Mouse (Mus musculus) E14TG2a.4 (cell line): Measurements from ENCODE around the gene Sept9.

Source experiments
- H3K27me3 ChIP-seq: 2 replicates; pipeline ENCODE4 v1.6.1; 2014; ENCODE audit warnings: low read length, control low read depth; ENCODE audit not compliant: insufficient read depth
- H3K36me3 ChIP-seq: 2 replicates; pipeline ENCODE4 v1.6.1; 2014; ENCODE audit warnings: low read length, control low read depth; ENCODE audit not compliant: insufficient read depth
- H3K4me1 ChIP-seq: replicated peaks from 2 replicates; pipeline ENCODE4 v1.6.1; 2014; ENCODE audit warnings: low read depth, low read length, control low read depth
- H3K4me3 ChIP-seq: replicated peaks from 2 replicates; pipeline ENCODE4 v1.5.1; 2014; ENCODE audit warnings: mild to moderate bottlenecking, low read length
- H3K9me3 ChIP-seq: 2 replicates; pipeline ENCODE4 v1.6.1; 2014; ENCODE audit warnings: low read length, control low read depth
- CTCF ChIP-seq: conservative IDR thresholded peaks from 2 replicates; pipeline ENCODE4 v1.5.1; 2014; ENCODE audit warnings: low read length
- NANOG ChIP-seq: IDR thresholded peaks from 2 replicates; pipeline ENCODE4 v1.6.1; 2014; ENCODE audit warnings: borderline replicate concordance, low read length, mixed read lengths
- POU5F1 ChIP-seq: IDR thresholded peaks from 2 replicates; pipeline ENCODE4 v1.6.1; 2014; ENCODE audit warnings: low read length, borderline replicate concordance

The Sept9 gene

GRCm38 (mm10) chr11:117169801-117170565 is 29.5 kb upstream of the Sept9 start:
- Histone ChIP-seq H3K27me3 (no peaks in the 10 kb centered on the region), H3K4me3 (no peak overlapping the region), H3K4me1 (peaks cover 37% of the 10 kb centered on the region), H3K36me3 (no peaks in the 10 kb centered on the region), H3K9me3 (peaks cover 5% of the 10 kb centered on the region; the same call in 1 of the 2 replicates)
- TF ChIP-seq POU5F1 (no peak), NANOG (no peak), CTCF (no peak)

GRCm38 (mm10) chr11:117174098-117174892 is 25.2 kb upstream of the Sept9 start:
- no peaks in the 10 kb centered on the region for H3K27me3 ChIP-seq
- H3K9me3 ChIP-seq: peaks cover 5% of the 10 kb centered on the region; the same call in 1 of the 2 replicates
- H3K4me3 ChIP-seq: peak overlapping the region; percentile 76
- H3K4me1 ChIP-seq: peaks cover 58% of the 10 kb centered on the region
- no peaks in the 10 kb centered on the region for H3K36me3 ChIP-seq
- TF ChIP-seq NANOG (no peak), POU5F1 (no peak), CTCF (no peak)

- Histone ChIP-seq H3K9me3 (peaks cover 7% of the 10 kb centered on the region), H3K4me1 (peaks cover 58% of the 10 kb centered on the region), H3K36me3 (no peaks in the 10 kb centered on the region), H3K4me3 (peak overlapping the region; percentile 76), H3K27me3 (no peaks in the 10 kb centered on the region)
- TF ChIP-seq POU5F1: no peak
- no peak for TF ChIP-seq NANOG
- no peak for TF ChIP-seq CTCF
Observed at GRCm38 (mm10) chr11:117174924-117175323, 24.5 kb upstream of the Sept9 start.

- Histone ChIP-seq H3K36me3 (no peaks in the 10 kb centered on the region), H3K4me1 (peaks cover 55% of the 10 kb centered on the region), H3K27me3 (no peaks in the 10 kb centered on the region), H3K9me3 (peaks cover 12% of the 10 kb centered on the region), H3K4me3 (peak overlapping the region; percentile 76)
- TF ChIP-seq POU5F1 (no peak), CTCF (no peak), NANOG (no peak)
Observed at GRCm38 (mm10) chr11:117175472-117175871, 24.0 kb upstream of the Sept9 start.

GRCm38 (mm10) chr11:117176304-117176703 is 23.2 kb upstream of the Sept9 start:
- H3K36me3 ChIP-seq: no peaks in the 10 kb centered on the region
- peaks cover 15% of the 10 kb centered on the region for H3K9me3 ChIP-seq
- no peak overlapping the region for H3K4me3 ChIP-seq
- peaks cover 55% of the 10 kb centered on the region for H3K4me1 ChIP-seq
- no peaks in the 10 kb centered on the region for H3K27me3 ChIP-seq
- TF ChIP-seq NANOG: no peak
- peak; percentile 36 for TF ChIP-seq CTCF

- Histone ChIP-seq H3K4me3 (no peak overlapping the region), H3K36me3 (no peaks in the 10 kb centered on the region), H3K9me3 (peaks cover 21% of the 10 kb centered on the region), H3K27me3 (no peaks in the 10 kb centered on the region), H3K4me1 (peaks cover 55% of the 10 kb centered on the region)
- TF ChIP-seq POU5F1 (no peak), CTCF (no peak), NANOG (no peak)
Observed at GRCm38 (mm10) chr11:117176900-117177299, 22.6 kb upstream of the Sept9 start.

- no peak overlapping the region for H3K4me3 ChIP-seq
- no peaks in the 10 kb centered on the region for H3K36me3 ChIP-seq
- TF ChIP-seq POU5F1: no peak
- TF ChIP-seq NANOG: no peak
- TF ChIP-seq CTCF: 0 out of 2 replicates have a peak, but pooled peaks have one; percentile 8
- H3K9me3 ChIP-seq: peaks cover 26% of the 10 kb centered on the region
- peaks cover 55% of the 10 kb centered on the region for H3K4me1 ChIP-seq
- H3K27me3 ChIP-seq: no peaks in the 10 kb centered on the region
Observed at GRCm38 (mm10) chr11:117177303-117177979, 22.0 kb upstream of the Sept9 start.

- peaks cover 2% of the 10 kb centered on the region; the same call in 1 of the 2 replicates for H3K27me3 ChIP-seq
- no peaks in the 10 kb centered on the region for H3K36me3 ChIP-seq
- H3K9me3 ChIP-seq: peaks cover 30% of the 10 kb centered on the region
- TF ChIP-seq CTCF (peak; percentile 91), NANOG (no peak)
- no peak overlapping the region for H3K4me3 ChIP-seq
- H3K4me1 ChIP-seq: peaks cover 34% of the 10 kb centered on the region
Observed at GRCm38 (mm10) chr11:117179902-117180301, 19.6 kb upstream of the Sept9 start.
